Mouse (Mus musculus) liver, embryonic 14.5 days (tissue): ENCODE data around the gene Abhd5. TPM values are rescaled to one million over a fixed set of nuclear protein-coding genes. Genes with fewer than 3 reads are reported as not detected.

ENCODE experiments used
- ATAC-seq: fragments of 200-750 bp; cut with Nextera tagmentation; 2 replicates; pipeline ENCODE4 v1.8.0; 2017; ENCODE audit warnings: moderate number of reproducible peaks, mild to moderate bottlenecking, moderate library complexity; ENCODE audit not compliant: insufficient read depth
- DNase-seq, 3 experiments: peaks; one replicate each; pipeline ENCODE4 v3.0.0-alpha.2; 2012 to 2013; ENCODE audit warnings: low read depth in 3 of 3, low spot score in 3 of 3
- H3K27ac ChIP-seq: fragments of 300-500 bp; sonication (generic); 2 replicates; pipeline ENCODE4 v1.5.1; 2014; ENCODE audit warnings: moderate library complexity, mild to moderate bottlenecking, control low read depth, inconsistent platforms
- H3K27me3 ChIP-seq: fragments of 300-500 bp; sonication (generic); 2 replicates; pipeline ENCODE4 v1.6.1; 2014; ENCODE audit warnings: mild to moderate bottlenecking, low read length, moderate library complexity; ENCODE audit not compliant: control insufficient read depth, insufficient read depth
- H3K36me3 ChIP-seq: fragments of 300-500 bp; sonication (generic); replicated peaks from 2 replicates; pipeline ENCODE4 v1.6.1; 2014; ENCODE audit warnings: low read depth; ENCODE audit not compliant: control insufficient read depth, insufficient read depth
- H3K4me1 ChIP-seq, 2 experiments: fragments of 200-500 bp in 1 of 2; fragments of 300-500 bp in 1 of 2; sonication (generic) in 1 of 2; replicated peaks; 2 replicates each; pipeline ENCODE4 v1.6.1; 2012 to 2014; ENCODE audit warnings: antibody characterized with exemption in 1 of 2, inconsistent platforms in 1 of 2, low read length in 1 of 2; ENCODE audit not compliant: control insufficient read depth in 2 of 2, insufficient read depth in 2 of 2
- H3K4me2 ChIP-seq: fragments of 300-500 bp; sonication (generic); 2 replicates; pipeline ENCODE4 v1.6.1; 2014; ENCODE audit warnings: low read depth, mild to moderate bottlenecking, control low read depth, moderate library complexity
- H3K4me3 ChIP-seq, 2 experiments: fragments of 200-500 bp in 1 of 2; fragments of 300-500 bp in 1 of 2; sonication (generic) in 1 of 2; 2 replicates each; pipeline ENCODE4 v1.5.1; 2012 to 2014; ENCODE audit warnings: low read depth in 2 of 2, low read length in 2 of 2, mild to moderate bottlenecking in 2 of 2, control low read depth in 1 of 2, inconsistent platforms in 1 of 2, moderate library complexity in 1 of 2; ENCODE audit not compliant: insufficient read depth in 1 of 2
- H3K9ac ChIP-seq: fragments of 300-500 bp; sonication (generic); replicated peaks from 2 replicates; pipeline ENCODE4 v1.6.1; 2014; ENCODE audit warnings: mild to moderate bottlenecking, control low read depth, moderate library complexity
- H3K9me3 ChIP-seq: fragments of 300-500 bp; sonication (generic); 2 replicates; pipeline ENCODE4 v1.6.1; 2016; ENCODE audit warnings: low read length, mixed read lengths; ENCODE audit not compliant: control insufficient read depth
- CTCF ChIP-seq: IDR thresholded peaks from 2 replicates; pipeline ENCODE4 v1.5.1; 2016; ENCODE audit warnings: antibody characterized with exemption, low read depth, control low read depth
- EP300 ChIP-seq: IDR thresholded peaks from 2 replicates; pipeline ENCODE4 v1.6.1; 2016; ENCODE audit warnings: antibody characterized with exemption, low read depth
- WGBS: fragments of 180-500 bp; shearing (Covaris S2); extraction: QIAGEN DNeasy Blood & Tissue Kit; methylation state at CpG from one replicate; pipeline ENCODE4 v1.1.7; 2014; ENCODE audit not compliant: insufficient replicate concordance; 5-methylcytosine and 5-hydroxymethylcytosine counted together
- polyA plus RNA-seq, 2 experiments: library from polyadenylated mRNA; depleted of rRNA in 1 of 2; stranded (reverse) in 1 of 2; unstranded in 1 of 2; fragments of >200 nt; fragmentation: Nextera tagmentation in 1 of 2; extraction: Ambion mirVana in 1 of 2; gene quantifications; 2 replicates each; pipeline versions ENCODE4 v1.2.1 to v1.2.3; 2012 to 2014

Abhd5 gene
- polyA plus RNA-seq (2012; rRNA removed), result 15.6 and 16.7 TPM in 2 replicates
- 26.0 and 26.1 TPM in 2 replicates for polyA plus RNA-seq (2014; fragmentation: Nextera tagmentation; extraction: Ambion mirVana)

DNA sequence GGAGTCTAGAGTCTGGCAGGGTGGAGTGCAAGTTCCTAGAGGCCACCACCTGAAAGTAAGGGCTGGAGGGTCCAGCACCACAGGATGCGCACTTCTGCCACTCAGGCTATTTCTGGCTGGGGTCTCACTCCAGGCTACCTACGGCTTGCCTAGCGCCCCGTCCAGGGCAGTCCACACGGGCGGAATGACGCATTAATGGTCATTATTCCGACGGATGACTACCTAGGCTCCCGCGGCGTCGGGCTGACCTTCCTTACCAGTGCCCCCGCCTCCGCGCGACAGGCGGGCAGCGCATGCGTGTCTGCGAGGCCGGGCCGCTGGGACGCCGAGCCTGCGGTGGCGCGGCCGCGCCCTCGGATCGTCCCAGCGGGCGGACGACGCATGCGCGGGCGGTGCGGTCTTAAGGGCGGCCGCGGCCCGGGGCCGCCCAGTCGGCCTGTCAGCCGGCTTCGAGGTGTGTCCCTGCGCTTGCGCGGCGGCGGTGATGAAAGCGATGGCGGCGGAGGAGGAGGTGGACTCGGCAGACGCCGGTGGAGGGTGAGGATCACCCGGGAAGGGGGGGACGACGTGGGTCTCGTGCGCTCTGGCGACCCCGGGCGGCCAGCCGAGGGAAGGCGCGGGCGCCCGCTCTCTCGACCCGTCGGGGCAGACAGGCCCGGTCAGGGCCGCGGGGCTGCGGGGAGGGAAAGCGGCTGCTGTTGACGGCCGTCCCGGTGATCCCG is at the start of gene Abhd5:
TSS of gene Abhd5 (plus strand) at position 306 of the 722 bp plus-strand sequence.
- H3K9me3 ChIP-seq, result no peaks in the 10 kb centered on the region
- whole genome bisulfite sequencing, result under 1% methylated on average over 80 of the region's 84 CpGs
- H3K4me3 ChIP-seq, result peak within 1 kb of the TSS; percentile 74 to 75
- H3K4me1 ChIP-seq, result peaks cover 49 to 57% of the 10 kb centered on the region in 2 experiments
- H3K27ac ChIP-seq, result peak within 1 kb of the TSS; percentile 74
- H3K4me2 ChIP-seq, result peak within 1 kb of the TSS; percentile 85
- DNase-seq (peak; percentile 86 to 91 (median 90)), ATAC-seq (peak; percentile 93)
- H3K9ac ChIP-seq, result peak within 1 kb of the TSS; percentile 95
- H3K36me3 ChIP-seq, result no peaks in the 10 kb centered on the region
- H3K27me3 ChIP-seq, result no peaks in the 10 kb centered on the region
- TF ChIP-seq CTCF, result peak; percentile 42
- TF ChIP-seq EP300, result peak; percentile 45

GRCm38 (mm10) chr9:122305302-122305701 is 46.1 kb upstream of the Abhd5 start:
- no peak for DNase-seq
- Histone ChIP-seq H3K4me2 (no peak overlapping the region), H3K36me3 (no peaks in the 10 kb centered on the region), H3K9me3 (no peaks in the 10 kb centered on the region), H3K4me3 (no peak overlapping the region), H3K27ac (no peak overlapping the region), H3K27me3 (no peaks in the 10 kb centered on the region), H3K4me1 (peaks cover 0 to 6% of the 10 kb centered on the region in 2 experiments; a peak in 2 of 4 replicates), H3K9ac (no peak overlapping the region)
- 55% methylated on average over 3 of the region's 3 CpGs for WGBS
- ATAC-seq, result no peak
- TF ChIP-seq CTCF, result no peak
- no peak for TF ChIP-seq EP300

DNA sequence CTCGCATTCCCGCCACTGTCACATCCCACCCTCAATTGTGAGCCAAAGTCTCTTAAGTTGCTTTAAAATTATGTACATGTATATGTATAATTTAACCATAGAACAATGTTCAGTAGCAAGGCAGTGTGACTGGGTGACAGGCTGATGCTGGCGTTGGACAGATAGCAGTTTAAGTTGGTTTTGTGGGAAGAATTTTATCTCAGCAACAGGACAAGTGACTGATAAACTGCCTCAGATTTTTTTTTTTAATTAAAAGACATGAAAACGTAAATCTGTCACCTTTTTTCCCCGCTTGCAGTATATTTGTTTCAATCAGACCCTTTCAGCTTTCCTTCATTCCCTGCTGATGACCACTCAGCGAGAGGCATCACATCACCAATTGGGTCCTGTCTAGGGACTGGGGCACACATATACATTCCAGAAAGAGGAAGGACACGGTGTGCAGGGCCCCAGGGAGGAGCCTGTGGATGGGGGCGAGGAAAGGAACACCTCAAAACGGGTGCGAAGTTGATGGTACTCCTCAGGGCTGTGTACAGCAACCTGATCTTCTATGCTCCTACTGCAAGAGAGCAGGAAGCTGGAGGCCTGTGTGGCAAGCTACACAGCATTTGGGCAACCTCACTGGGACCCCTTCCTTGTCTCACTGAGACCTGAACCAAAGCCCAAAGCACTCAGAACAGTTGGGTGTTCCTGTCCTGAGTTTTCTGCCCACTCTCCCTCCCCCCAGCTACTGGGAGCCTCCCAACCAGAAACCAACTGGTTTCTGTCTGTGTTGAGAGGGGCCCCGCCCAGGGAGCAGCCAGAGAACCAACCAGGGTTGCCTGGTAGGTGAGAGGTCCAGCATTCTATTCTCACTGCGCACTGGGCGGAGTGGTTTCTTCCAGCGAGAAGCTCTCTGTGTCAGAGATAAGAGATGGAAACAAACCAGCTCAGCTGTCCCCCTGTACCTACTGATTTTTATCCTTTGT is 42.1 kb upstream of the Abhd5 start:
- no peak overlapping the region for H3K9ac ChIP-seq
- H3K4me2 ChIP-seq, result no peak overlapping the region
- H3K27me3 ChIP-seq, result no peaks in the 10 kb centered on the region
- peaks cover 0 to 19% of the 10 kb centered on the region in 2 experiments; a peak in 3 of 4 replicates for H3K4me1 ChIP-seq
- WGBS, result 27% methylated on average over 14 of the region's 14 CpGs
- no peaks in the 10 kb centered on the region for H3K36me3 ChIP-seq
- TF ChIP-seq CTCF (no peak), EP300 (no peak)
- H3K4me3 ChIP-seq, result no peak overlapping the region
- no peak overlapping the region for H3K27ac ChIP-seq
- DNase-seq, result no peak
- ATAC-seq, result peak; percentile 39
- no peaks in the 10 kb centered on the region for H3K9me3 ChIP-seq

- peak; percentile 69 for ATAC-seq
- Histone ChIP-seq H3K9ac (peak overlapping the region; percentile 47), H3K4me2 (peak overlapping the region; percentile 64), H3K27ac (no peak overlapping the region), H3K4me3 (peak overlapping the region; percentile 51 to 70), H3K36me3 (no peaks in the 10 kb centered on the region), H3K4me1 (peaks cover 0 to 19% of the 10 kb centered on the region in 2 experiments; a peak in 3 of 4 replicates), H3K9me3 (no peaks in the 10 kb centered on the region), H3K27me3 (no peaks in the 10 kb centered on the region)
- 7% methylated on average over 18 of the region's 19 CpGs for WGBS
- TF ChIP-seq EP300 (no peak), CTCF (peak; percentile 97)
- DNase-seq, result peak; percentile 63 to 72 (median 63)
Measured at GRCm38 (mm10) chr9:122310613-122311049, 40.8 kb upstream of the Abhd5 start.
